Mouse (Mus musculus): Measurements from ENCODE around the gene Map3k3.

GRCm38 (mm10) chr11:106045256-106045655 is 39.2 kb upstream of the Map3k3 start:
- no peak for TF ChIP-seq POLR2A (IDR thresholded peaks at IDR 0.05; ENCODE audit: control insufficient read depth, low read depth, low read length)
- TF ChIP-seq CTCF (IDR thresholded peaks at IDR 0.05; ENCODE audit: control insufficient read depth, insufficient read depth, insufficient replicate concordance, low read depth, low read length), result no peak

Data from testis, adult 2 months (tissue).